Mouse (Mus musculus) kidney, adult 11 months (tissue): ENCODE measurements around the gene Mprip.
"Not testable (repeated sequence)": the region's sequence is repeated elsewhere in the genome, so short reads cannot be mapped to it uniquely, and the experiment has no call there.

ENCODE experiments used
- DNase-seq: peaks from one replicate; pipeline ENCODE4 v3.0.0; 2022

Mprip gene

GRCm38 (mm10) chr11:59661005-59661404 is at the start of gene Mprip:
Gene Mprip (plus strand): TSS chr11:59661305.
- DNase-seq = peak; percentile 50

- no peak for DNase-seq
Measured at GRCm38 (mm10) chr11:59611646-59612045, 49.5 kb upstream of the Mprip start.

- no peak for DNase-seq
Measured at GRCm38 (mm10) chr11:59614120-59614519, 47.0 kb upstream of the Mprip start.

GRCm38 (mm10) chr11:59616986-59617385 is 44.1 kb upstream of the Mprip start:
- not testable (repeated sequence) for DNase-seq

GRCm38 (mm10) chr11:59622214-59622613 is 38.9 kb upstream of the Mprip start:
- no peak for DNase-seq

GRCm38 (mm10) chr11:59624017-59624630 is 37.0 kb upstream of the Mprip start:
- DNase-seq = peak; percentile 30

GRCm38 (mm10) chr11:59626192-59626591 is 34.9 kb upstream of the Mprip start:
- no peak for DNase-seq

GRCm38 (mm10) chr11:59628177-59628576 is 32.9 kb upstream of the Mprip start:
- no peak for DNase-seq

- no peak for DNase-seq
Measured at GRCm38 (mm10) chr11:59629871-59630270, 31.2 kb upstream of the Mprip start.

GRCm38 (mm10) chr11:59631980-59632379 is 29.1 kb upstream of the Mprip start:
- DNase-seq = no peak

GRCm38 (mm10) chr11:59633037-59633436 is 28.1 kb upstream of the Mprip start:
- no peak for DNase-seq

- no peak for DNase-seq
Measured at GRCm38 (mm10) chr11:59634001-59634660, 27.0 kb upstream of the Mprip start.

GRCm38 (mm10) chr11:59635251-59635795 is 25.8 kb upstream of the Mprip start:
- no peak for DNase-seq

- no peak for DNase-seq
Measured at GRCm38 (mm10) chr11:59635821-59636694, 25.0 kb upstream of the Mprip start.

- no peak for DNase-seq
Measured at GRCm38 (mm10) chr11:59636695-59637414, 24.2 kb upstream of the Mprip start.

GRCm38 (mm10) chr11:59639957-59640643 is 21.0 kb upstream of the Mprip start:
- DNase-seq = no peak

GRCm38 (mm10) chr11:59641227-59641626 is 19.9 kb upstream of the Mprip start:
- DNase-seq = no peak

GRCm38 (mm10) chr11:59642420-59642819 is 18.7 kb upstream of the Mprip start:
- no peak for DNase-seq

GRCm38 (mm10) chr11:59645036-59645435 is 16.1 kb upstream of the Mprip start:
- no peak for DNase-seq

GRCm38 (mm10) chr11:59649058-59649457 is 12.0 kb upstream of the Mprip start:
- DNase-seq = no peak

- DNase-seq = no peak
Measured at GRCm38 (mm10) chr11:59653003-59653402, 8.1 kb upstream of the Mprip start.

- no peak for DNase-seq
Measured at GRCm38 (mm10) chr11:59653547-59653946, 7.6 kb upstream of the Mprip start.
